Mouse (Mus musculus): ENCODE data around the gene Slc6a16.

DNA sequence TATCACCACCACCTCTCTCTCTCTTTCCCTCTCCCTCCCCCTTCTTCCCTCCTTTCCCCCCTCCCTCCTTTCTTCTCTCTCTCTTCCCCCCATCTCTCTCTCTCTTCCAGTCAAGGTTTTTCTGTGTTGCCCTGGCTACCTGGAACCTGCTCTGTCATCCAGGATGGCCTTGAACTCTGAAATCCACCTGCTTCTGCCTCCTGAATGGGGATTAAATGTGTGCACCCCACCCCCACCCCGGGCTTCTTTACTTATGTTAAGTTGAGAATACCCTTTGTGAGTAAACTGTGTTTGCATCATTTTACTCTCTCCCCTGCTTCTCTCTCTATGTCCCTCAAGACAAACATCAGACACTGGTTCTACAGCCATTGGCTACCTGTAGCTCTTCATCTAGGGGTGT, 24.6 kb downstream of the Slc6a16 start:
- no peak for TF ChIP-seq CTCF (IDR thresholded peaks at IDR 0.05; ENCODE audit: insufficient read depth, low read depth, low read length)
- no peak for TF ChIP-seq POLR2A (IDR thresholded peaks at IDR 0.05; ENCODE audit: insufficient read depth, low read depth, low read length)
